Mouse (Mus musculus): Measurements from ENCODE around the gene Sipa1l3.

DNA sequence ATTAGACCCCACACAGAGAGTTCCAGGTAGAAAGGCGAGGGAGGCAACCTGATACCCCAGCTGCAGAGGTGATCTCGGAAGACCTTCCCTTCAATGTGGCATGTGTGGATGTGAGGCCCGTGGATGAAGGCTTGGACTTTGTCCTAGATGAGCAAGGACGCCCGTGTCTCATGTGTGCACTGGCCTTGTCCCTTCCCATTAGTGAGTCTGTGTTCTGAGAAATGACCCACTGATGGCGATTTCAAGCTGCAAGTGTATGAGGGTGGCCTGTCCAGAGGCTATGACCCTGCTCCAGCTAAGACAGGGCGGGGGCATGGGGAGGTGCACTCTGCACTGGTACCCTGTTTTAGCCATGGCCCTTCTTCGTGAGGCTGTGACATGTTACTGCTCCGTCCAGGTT, 178.2 kb downstream of the Sipa1l3 start:
- TF ChIP-seq POLR2A (IDR thresholded peaks at IDR 0.05; ENCODE audit: control insufficient read depth, low read depth, low read length) (no peak), CTCF (IDR thresholded peaks at IDR 0.05; ENCODE audit: control insufficient read depth, insufficient read depth, insufficient replicate concordance, low read depth, low read length) (no peak)

Measured in testis, adult 2 months (tissue).